Mouse (Mus musculus): ENCODE measurements around the gene Gm17019.
"Not testable (repeated sequence)": the region's sequence is repeated elsewhere in the genome, so short reads cannot be mapped to it uniquely, and the experiment has no call there.

Gene Gm17019

GRCm38 (mm10) chr5:15032898-15033297, at the start of gene Gm17019:
TSS of gene Gm17019 (minus strand) at chr5:15032998.
- DNase-seq (ENCODE audit: low spot score in 2 of 2): not testable (repeated sequence)

GRCm38 (mm10) chr5:15062385-15062715, 29.6 kb upstream of the Gm17019 start:
- not testable (repeated sequence) for DNase-seq (ENCODE audit: low spot score in 2 of 2)

- not testable (repeated sequence) for DNase-seq (ENCODE audit: low spot score in 2 of 2)
These were observed 29.0 kb upstream of the Gm17019 start for GRCm38 (mm10) chr5:15061638-15062384.

GRCm38 (mm10) chr5:15054151-15055025, 21.6 kb upstream of the Gm17019 start:
- not testable (repeated sequence) for DNase-seq (ENCODE audit: low spot score in 2 of 2)

- DNase-seq (ENCODE audit: low spot score in 2 of 2): not testable (repeated sequence)
These were observed 20.8 kb upstream of the Gm17019 start for GRCm38 (mm10) chr5:15053606-15053962.

GRCm38 (mm10) chr5:15052945-15053605, 20.3 kb upstream of the Gm17019 start:
- not testable (repeated sequence) for DNase-seq (ENCODE audit: low spot score in 2 of 2)

GRCm38 (mm10) chr5:15050807-15051206, 18.0 kb upstream of the Gm17019 start:
- DNase-seq (ENCODE audit: low spot score in 2 of 2): not testable (repeated sequence)

- not testable (repeated sequence) for DNase-seq (ENCODE audit: low spot score in 2 of 2)
These were observed 12.3 kb upstream of the Gm17019 start for GRCm38 (mm10) chr5:15044830-15045767.

GRCm38 (mm10) chr5:15040784-15041183, 8.0 kb upstream of the Gm17019 start:
- not testable (repeated sequence) for DNase-seq (ENCODE audit: low spot score in 2 of 2)

GRCm38 (mm10) chr5:15039984-15040383, 7.2 kb upstream of the Gm17019 start:
- not testable (repeated sequence) for DNase-seq (ENCODE audit: low spot score in 2 of 2)

GRCm38 (mm10) chr5:15024316-15024715, 8.5 kb downstream of the Gm17019 start:
- DNase-seq (ENCODE audit: low spot score in 2 of 2): not testable (repeated sequence)

- not testable (repeated sequence) for DNase-seq (ENCODE audit: low spot score in 2 of 2)
These were observed 12.7 kb downstream of the Gm17019 start for GRCm38 (mm10) chr5:15020067-15020466.

- not testable (repeated sequence) for DNase-seq (ENCODE audit: low spot score in 2 of 2)
These were observed 21.9 kb downstream of the Gm17019 start for GRCm38 (mm10) chr5:15010639-15011582.

GRCm38 (mm10) chr5:15006907-15007306, 25.9 kb downstream of the Gm17019 start:
- not testable (repeated sequence) for DNase-seq (ENCODE audit: low spot score in 2 of 2)

- not testable (repeated sequence) for DNase-seq (ENCODE audit: low spot score in 2 of 2)
These were observed 26.5 kb downstream of the Gm17019 start for GRCm38 (mm10) chr5:15006288-15006687.

GRCm38 (mm10) chr5:15005584-15005983, 27.2 kb downstream of the Gm17019 start:
- not testable (repeated sequence) for DNase-seq (ENCODE audit: low spot score in 2 of 2)

- not testable (repeated sequence) for DNase-seq (ENCODE audit: low spot score in 2 of 2)
These were observed 27.9 kb downstream of the Gm17019 start for GRCm38 (mm10) chr5:15004569-15005562.

- not testable (repeated sequence) for DNase-seq (ENCODE audit: low spot score in 2 of 2)
These were observed 34.7 kb downstream of the Gm17019 start for GRCm38 (mm10) chr5:14998077-14998476.

Measured in thymus, postnatal 10 days (tissue).